Mouse (Mus musculus) hindbrain, embryonic 11.5 days (tissue): ENCODE data around the gene Nudt5. TPM values are rescaled to one million over a fixed set of nuclear protein-coding genes. Genes with fewer than 3 reads are reported as not detected.

ENCODE experiments used
- ATAC-seq: fragments of 200-750 bp; cut with Nextera tagmentation; 2 replicates; pipeline ENCODE4 v1.8.0; 2017; ENCODE audit warnings: mild to moderate bottlenecking, moderate TSS enrichment, moderate library complexity; ENCODE audit not compliant: low FRiP score
- DNase-seq: peaks from one replicate; pipeline ENCODE4 v3.0.0-alpha.2; 2015; ENCODE audit warnings: low spot score
- H3K27ac ChIP-seq: fragments of 300-500 bp; sonication (generic); 2 replicates; pipeline ENCODE4 v1.5.1; 2014; ENCODE audit warnings: mild to moderate bottlenecking, low read depth, low read length
- H3K27me3 ChIP-seq: fragments of 300-500 bp; sonication (generic); 2 replicates; pipeline ENCODE4 v1.6.1; 2014; ENCODE audit warnings: mild to moderate bottlenecking, low read length, moderate library complexity, mixed read lengths; ENCODE audit not compliant: control insufficient read depth, insufficient read depth
- H3K36me3 ChIP-seq: fragments of 300-500 bp; sonication (generic); 2 replicates; pipeline ENCODE4 v1.6.1; 2014; ENCODE audit warnings: mild to moderate bottlenecking, low read length, moderate library complexity, mixed read lengths; ENCODE audit not compliant: control insufficient read depth, insufficient read depth
- H3K4me1 ChIP-seq: fragments of 300-500 bp; sonication (generic); replicated peaks from 2 replicates; pipeline ENCODE4 v1.6.1; 2014; ENCODE audit warnings: low read length, mixed read lengths; ENCODE audit not compliant: control insufficient read depth, insufficient read depth
- H3K4me2 ChIP-seq: fragments of 300-500 bp; sonication (generic); replicated peaks from 2 replicates; pipeline ENCODE4 v1.6.1; 2014; ENCODE audit warnings: mild to moderate bottlenecking, low read depth, low read length
- H3K4me3 ChIP-seq: fragments of 300-500 bp; sonication (generic); 2 replicates; pipeline ENCODE4 v1.5.1; 2014; ENCODE audit warnings: low read depth, low read length
- H3K9ac ChIP-seq: fragments of 300-500 bp; sonication (generic); 2 replicates; pipeline ENCODE4 v1.6.1; 2014; ENCODE audit warnings: low read depth, low read length
- H3K9me3 ChIP-seq: fragments of 300-500 bp; sonication (generic); 2 replicates; pipeline ENCODE4 v1.6.1; 2016; ENCODE audit warnings: low read length; ENCODE audit not compliant: control insufficient read depth
- WGBS: fragments of 180-500 bp; shearing (Covaris S2); extraction: QIAGEN DNeasy Blood & Tissue Kit; methylation state at CpG from one replicate; pipeline ENCODE4 v1.1.7; 2014; 5-methylcytosine and 5-hydroxymethylcytosine counted together
- polyA plus RNA-seq: library from polyadenylated mRNA; unstranded; fragments of >200 nt; fragmentation: Nextera tagmentation; extraction: Ambion mirVana; gene quantifications from 2 replicates; pipeline ENCODE4 v1.2.1, GENCODE M21; 2014

Gene Nudt5
- polyA plus RNA-seq, 1 experiment from 2014 or later = 92.1 TPM

DNA sequence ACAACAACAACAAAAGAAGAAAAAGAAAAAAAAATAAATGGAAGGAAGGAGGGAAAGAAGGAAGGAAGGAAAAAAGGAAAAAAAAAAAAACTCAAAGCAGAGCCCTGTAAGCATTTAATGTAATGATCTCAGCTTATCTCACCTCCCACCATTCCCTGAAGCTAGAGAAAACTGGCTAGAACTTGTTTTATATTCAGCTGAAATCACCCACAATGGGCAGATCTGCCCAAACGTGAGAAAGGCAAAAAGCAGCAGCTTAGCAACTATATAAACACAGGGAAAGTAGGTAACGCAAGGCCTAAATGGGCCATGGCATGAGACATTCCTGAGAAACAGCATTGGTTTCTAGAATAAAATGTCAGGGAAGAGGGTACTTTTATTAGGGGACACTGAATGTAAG is 44.6 kb downstream of the Nudt5 start:
- no peaks in the 10 kb centered on the region for H3K27me3 ChIP-seq
- no peaks in the 10 kb centered on the region for H3K9me3 ChIP-seq
- ATAC-seq (no peak), DNase-seq (no peak)
- no peak overlapping the region for H3K4me3 ChIP-seq
- H3K27ac ChIP-seq = no peak overlapping the region
- no peak overlapping the region for H3K9ac ChIP-seq
- peaks cover 6% of the 10 kb centered on the region; the same call in 1 of the 2 replicates for H3K36me3 ChIP-seq
- H3K4me1 ChIP-seq = no peaks in the 10 kb centered on the region
- 81% methylated on average over 2 of the region's 2 CpGs for WGBS
- H3K4me2 ChIP-seq = no peak overlapping the region

DNA sequence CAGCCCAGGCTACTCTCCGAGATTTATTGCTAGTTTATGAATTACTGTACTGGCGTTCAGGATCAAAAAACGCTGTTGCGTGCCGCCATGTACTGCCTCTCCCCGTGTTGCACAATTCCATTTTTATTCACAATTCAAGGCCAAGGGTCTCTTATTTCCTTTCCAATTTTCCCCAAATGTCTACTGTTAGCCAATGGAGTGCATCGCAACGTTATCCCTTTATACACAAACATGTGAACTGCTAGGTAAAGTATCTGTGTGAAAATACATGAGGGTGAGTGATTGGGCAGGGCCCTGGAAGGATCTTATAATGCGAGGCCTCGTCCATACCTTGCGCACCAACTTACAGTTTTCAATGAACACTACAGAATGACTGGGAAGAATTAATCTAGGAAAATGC is 49.5 kb downstream of the Nudt5 start:
- Histone ChIP-seq H3K4me3 (peak overlapping the region; percentile 67), H3K4me1 (no peaks in the 10 kb centered on the region), H3K4me2 (peak overlapping the region; percentile 43), H3K9ac (peak overlapping the region; percentile 77), H3K27ac (no peak overlapping the region), H3K9me3 (no peaks in the 10 kb centered on the region), H3K36me3 (0 out of 2 replicates have a peak, but pooled peaks cover 4% of the 10 kb centered on the region), H3K27me3 (no peaks in the 10 kb centered on the region)
- DNase-seq (peak; percentile 34), ATAC-seq (no peak)
- WGBS = 51% methylated on average over 11 of the region's 11 CpGs

- peak; percentile 99 for DNase-seq
- Histone ChIP-seq H3K27ac (peak within 1 kb of the TSS; percentile 75), H3K27me3 (no peaks in the 10 kb centered on the region), H3K4me2 (peak within 1 kb of the TSS; percentile 43), H3K4me1 (no peaks in the 10 kb centered on the region), H3K36me3 (0 out of 2 replicates have a peak, but pooled peaks cover 4% of the 10 kb centered on the region), H3K9me3 (no peaks in the 10 kb centered on the region), H3K9ac (peak within 1 kb of the TSS; percentile 77), H3K4me3 (peak within 1 kb of the TSS; percentile 67)
- under 1% methylated on average over 59 of the region's 62 CpGs for WGBS
- peak; percentile 100 for ATAC-seq
Measured at GRCm38 (mm10) chr2:5894843-5895570, 50.2 kb downstream of the Nudt5 start, which contains the start of gene Sec61a2. Gene Sec61a2, minus strand, starts transcription at chr2:5895432.

- Histone ChIP-seq H3K4me2 (no peak overlapping the region), H3K27ac (no peak overlapping the region), H3K9ac (no peak overlapping the region), H3K27me3 (no peaks in the 10 kb centered on the region), H3K4me3 (no peak overlapping the region), H3K36me3 (no peaks in the 10 kb centered on the region), H3K4me1 (no peaks in the 10 kb centered on the region), H3K9me3 (no peaks in the 10 kb centered on the region)
- peak; percentile 32 for DNase-seq
- WGBS = 53% methylated on average over 5 of the region's 5 CpGs
- no peak for ATAC-seq
Measured at GRCm38 (mm10) chr2:5900145-5900544, 55.3 kb downstream of the Nudt5 start.

DNA sequence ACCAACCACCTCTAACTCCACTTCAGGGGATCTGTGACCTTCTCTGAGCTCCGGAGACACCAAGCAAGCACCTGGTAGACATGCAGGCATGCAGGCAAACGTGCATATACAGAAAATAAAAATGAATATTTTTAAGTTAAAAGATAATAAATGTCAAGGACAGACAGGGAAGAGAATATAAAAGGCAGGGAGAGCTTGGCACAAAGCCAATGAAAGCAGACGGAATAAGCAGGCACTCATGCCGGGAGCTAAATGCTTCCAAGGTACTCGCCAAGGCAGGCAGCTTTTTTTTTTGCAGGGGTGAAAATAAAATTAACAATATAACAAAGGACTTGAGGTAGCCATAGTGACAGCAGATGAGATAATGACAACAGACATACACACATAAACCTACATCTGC is 61.3 kb downstream of the Nudt5 start:
- 76% methylated on average over 5 of the region's 5 CpGs for WGBS
- Histone ChIP-seq H3K27me3 (no peaks in the 10 kb centered on the region), H3K4me2 (no peak overlapping the region), H3K4me1 (no peaks in the 10 kb centered on the region), H3K9ac (no peak overlapping the region), H3K36me3 (no peaks in the 10 kb centered on the region), H3K27ac (no peak overlapping the region), H3K9me3 (no peaks in the 10 kb centered on the region), H3K4me3 (no peak overlapping the region)
- DNase-seq (no peak), ATAC-seq (no peak)

GRCm38 (mm10) chr2:5906625-5907024 is 61.8 kb downstream of the Nudt5 start:
- Histone ChIP-seq H3K4me2 (no peak overlapping the region), H3K36me3 (no peaks in the 10 kb centered on the region), H3K4me3 (no peak overlapping the region), H3K9me3 (no peaks in the 10 kb centered on the region), H3K4me1 (no peaks in the 10 kb centered on the region), H3K27me3 (no peaks in the 10 kb centered on the region), H3K27ac (no peak overlapping the region), H3K9ac (no peak overlapping the region)
- peak; percentile 68 for DNase-seq
- no peak for ATAC-seq
- WGBS = 50% methylated on average over 3 of the region's 3 CpGs

DNA sequence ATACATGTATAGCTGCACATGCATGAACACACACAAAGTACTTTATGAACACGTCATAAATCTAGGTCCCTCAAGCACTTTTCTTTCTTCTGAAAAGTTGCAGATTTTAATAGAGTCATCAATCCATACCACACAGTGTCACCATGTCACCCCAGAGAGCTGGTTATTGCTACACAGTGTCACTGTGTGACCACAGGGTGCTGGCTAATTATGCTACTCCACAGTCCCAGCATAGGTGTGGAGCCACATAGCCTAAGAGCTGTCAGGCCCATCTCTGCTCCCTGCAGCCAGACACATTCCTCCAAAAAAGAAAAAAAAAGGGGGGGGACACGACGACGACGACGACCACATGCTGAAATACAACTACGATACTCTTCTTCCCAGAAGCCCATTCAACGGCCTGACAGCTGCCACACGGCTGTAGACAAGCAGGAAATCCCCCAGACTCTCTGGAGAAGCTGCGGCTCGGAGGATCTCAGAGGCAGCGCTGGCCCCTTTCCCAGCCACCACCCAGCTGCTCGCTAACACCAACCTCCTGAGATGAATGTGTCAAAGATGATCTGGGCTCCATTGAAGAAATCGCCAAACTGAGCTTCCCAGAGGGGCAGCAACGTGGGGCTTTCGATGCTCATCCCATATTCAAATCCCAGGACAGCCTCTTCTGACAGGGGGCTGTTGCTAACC is 66.6 kb downstream of the Nudt5 start:
- Histone ChIP-seq H3K27me3 (no peaks in the 10 kb centered on the region), H3K9me3 (no peaks in the 10 kb centered on the region), H3K4me1 (no peaks in the 10 kb centered on the region), H3K9ac (no peak overlapping the region), H3K4me2 (no peak overlapping the region), H3K36me3 (no peaks in the 10 kb centered on the region), H3K4me3 (no peak overlapping the region), H3K27ac (no peak overlapping the region)
- DNase-seq = no peak
- ATAC-seq = no peak
- 68% methylated on average over 16 of the region's 16 CpGs for WGBS
